Mouse (Mus musculus) cerebellum, postnatal 36 days (tissue): Measurements from ENCODE around the gene Zfp354b.

Source experiments
- DNase-seq, 2 experiments: peaks; one replicate each; pipeline ENCODE4 v3.0.0; 2021 to 2022; ENCODE audit warnings: mixed read lengths in 2 of 2

Zfp354b gene

DNA sequence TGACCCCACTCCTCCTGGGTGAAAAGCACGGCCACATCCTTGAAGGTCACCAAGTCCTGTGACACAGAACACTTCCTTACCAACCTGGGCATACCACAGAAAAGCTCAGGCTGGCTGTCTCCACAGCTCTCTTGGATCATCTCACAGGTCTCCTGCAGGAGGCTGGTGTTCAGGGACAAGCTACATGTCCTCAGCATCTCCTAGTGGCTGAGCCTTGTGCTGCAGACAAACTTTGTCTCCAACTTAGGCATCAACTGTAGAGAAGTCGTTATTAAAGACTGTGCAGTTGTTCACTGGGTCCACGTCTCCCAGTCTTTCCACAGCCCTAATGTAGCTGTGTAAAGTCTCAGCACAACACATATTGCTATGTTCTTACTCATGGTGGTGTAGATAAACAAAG is 47.7 kb downstream of the Zfp354b start:
- DNase-seq, result no peak

DNA sequence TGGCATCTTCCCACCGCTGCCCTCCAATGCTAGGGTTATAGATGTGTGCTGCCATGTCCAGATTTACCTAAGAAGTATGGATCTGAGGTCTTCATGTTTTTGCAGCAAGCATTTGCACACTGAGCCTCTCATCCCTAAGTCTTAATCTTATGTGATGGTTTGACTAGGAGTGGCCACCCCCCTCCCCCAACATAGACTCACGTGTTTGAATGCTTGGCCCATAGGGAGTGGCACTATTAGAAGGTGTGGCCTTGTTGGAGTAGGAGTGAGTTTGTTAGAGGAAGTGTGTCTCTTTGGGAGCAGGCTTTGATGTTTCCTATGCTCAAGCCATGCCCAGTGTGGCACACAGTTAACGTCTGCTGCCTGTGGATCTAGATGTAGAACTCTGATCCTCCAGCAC is 52.8 kb downstream of the Zfp354b start:
- no peak for DNase-seq
